Mouse (Mus musculus) cortical plate, adult 2 months (tissue): ENCODE results near the gene Cdk5rap3.

Source experiments
- CTCF ChIP-seq: fragments of 200-500 bp; IDR thresholded peaks from 2 replicates; pipeline ENCODE4 v1.5.1; 2011; ENCODE audit warnings: mild to moderate bottlenecking, control low read depth, low read length; ENCODE audit not compliant: insufficient read depth; ENCODE audit errors: extremely low read depth
- POLR2A ChIP-seq: fragments of 200-500 bp; IDR thresholded peaks from 2 replicates; pipeline ENCODE4 v1.6.1; 2011; ENCODE audit warnings: mild to moderate bottlenecking, low read length, control low read depth; ENCODE audit not compliant: insufficient read depth; ENCODE audit errors: extremely low read depth

DNA sequence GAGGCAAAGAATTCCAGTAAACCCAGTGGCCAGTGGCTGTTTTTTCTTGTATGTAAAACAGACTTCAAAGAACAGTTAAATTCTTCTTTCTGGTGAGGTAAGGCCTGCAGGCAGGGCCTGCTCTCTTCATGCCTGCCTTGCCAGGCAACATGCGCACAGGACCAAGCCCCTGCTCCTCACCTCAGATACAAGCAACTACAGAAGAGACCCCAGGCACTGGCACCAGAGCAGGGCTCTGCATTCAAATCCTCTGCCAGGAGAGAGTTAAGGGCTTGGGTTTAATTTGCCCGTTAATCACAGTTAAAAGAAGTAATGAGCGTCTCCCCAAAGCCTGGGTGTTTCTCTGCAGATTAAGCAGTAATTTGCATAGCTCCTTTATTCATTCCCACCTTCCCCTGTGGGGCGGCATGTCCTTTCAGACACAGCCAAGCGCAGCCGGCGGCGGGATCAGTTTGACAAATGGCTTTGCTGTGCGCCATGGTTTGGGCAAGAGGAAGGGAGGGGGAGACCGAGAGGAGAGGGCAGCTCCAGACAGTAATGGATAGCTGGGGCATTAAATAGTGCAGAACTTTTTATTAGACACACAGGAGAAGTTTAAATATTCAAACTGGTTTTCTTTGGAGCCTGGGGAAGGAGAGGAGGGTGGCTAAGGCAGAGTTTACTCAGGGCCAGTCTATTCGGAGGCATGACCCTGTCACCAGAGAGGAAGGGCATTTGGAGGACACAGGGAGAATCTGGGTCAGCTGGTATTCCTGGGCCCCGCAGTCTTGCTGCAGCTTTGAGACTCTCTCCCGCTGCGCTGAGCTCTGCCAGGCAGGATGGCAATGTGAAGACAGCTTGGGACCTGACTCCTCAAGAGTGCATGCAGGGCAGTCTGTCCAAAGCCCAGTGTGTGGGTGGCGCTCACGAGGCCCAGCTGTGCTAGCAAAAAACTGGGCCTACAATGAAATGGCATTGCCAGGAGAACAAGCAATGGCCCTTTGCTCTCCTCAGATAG lies 13.4 kb downstream of the Cdk5rap3 start:
- TF ChIP-seq CTCF (no peak), POLR2A (no peak)
